Mouse (Mus musculus) liver, adult 2 months (tissue): ENCODE measurements around the gene Elovl6.

Experiments
- CTCF ChIP-seq: fragments of 200-500 bp; IDR thresholded peaks from 2 replicates; pipeline ENCODE4 v1.5.1; 2011; ENCODE audit warnings: low read depth, low read length, control low read depth
- POLR2A ChIP-seq: fragments of 200-500 bp; IDR thresholded peaks from 2 replicates; pipeline ENCODE4 v1.6.1; 2011; ENCODE audit warnings: low read length, control low read depth; ENCODE audit not compliant: insufficient read depth; ENCODE audit errors: extremely low read depth

- TF ChIP-seq CTCF, result no peak
- TF ChIP-seq POLR2A, result no peak
Measured at GRCm38 (mm10) chr3:129602289-129602688, 70.1 kb downstream of the Elovl6 start.
